Mouse (Mus musculus): Measurements from ENCODE around the gene Exo1. TPM values are rescaled to one million over a fixed set of nuclear protein-coding genes. Genes with fewer than 3 reads are reported as not detected.
A peak's percentile ranks its signal among the peaks of the same experiment; 100 is the strongest.

Exo1 gene
- total RNA-seq (2021) = 1 to 10 TPM; 1.8 to 2.5 TPM
- long read RNA-seq, experiment 1, full-length matches to known transcripts = 1 of 1 reads
- long read RNA-seq, experiment 1, partial matches to known transcripts = 0 of 1 reads
- long read RNA-seq, experiment 1, other reads (novel, unspliced or antisense) = 0 of 1 reads
- long read RNA-seq, experiment 2, full-length matches to known transcripts = 1 of 1 reads
- long read RNA-seq, experiment 2, partial matches to known transcripts = 0 of 1 reads
- long read RNA-seq, experiment 2, other reads (novel, unspliced or antisense) = 0 of 1 reads

DNA sequence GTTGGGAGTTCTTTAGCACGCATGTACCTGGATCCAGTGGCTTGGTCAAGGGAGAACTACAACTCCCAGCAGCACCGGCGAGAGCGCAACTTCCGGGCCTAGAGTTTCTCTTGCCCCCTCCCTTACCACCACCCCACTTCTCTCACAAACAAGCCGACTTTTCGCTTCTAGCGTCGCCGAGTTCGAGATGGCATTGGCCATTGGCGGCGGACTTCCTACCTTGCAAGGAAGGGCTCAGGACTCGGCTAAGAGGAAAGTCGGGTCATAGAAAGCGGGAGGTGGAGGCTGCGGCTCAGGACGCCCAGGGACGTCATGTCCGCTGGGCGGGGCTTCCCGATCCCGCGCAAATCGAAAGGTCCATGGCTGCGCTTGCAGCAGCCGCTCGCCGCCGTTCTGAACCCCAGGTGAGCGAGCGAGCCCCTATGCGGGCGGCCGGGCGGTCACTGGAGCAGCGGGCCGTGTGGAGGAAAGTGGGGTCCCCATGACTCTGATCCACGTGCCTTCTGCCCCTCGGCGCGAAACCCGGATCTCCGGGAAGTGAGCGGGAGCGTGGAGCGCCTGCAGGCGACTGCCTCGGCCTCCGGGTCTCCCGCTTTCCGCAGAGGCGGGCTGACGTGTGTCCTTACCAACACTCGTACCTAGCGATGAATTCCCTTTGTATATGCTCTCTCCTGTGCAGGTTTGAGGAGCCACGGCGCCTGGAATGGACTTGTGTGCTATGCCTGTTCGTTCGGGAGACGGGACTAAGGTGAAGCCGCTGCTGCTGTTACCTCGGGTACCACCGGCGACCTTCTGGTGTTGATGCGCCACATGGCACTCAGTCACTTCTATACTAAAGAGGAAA lies at the start of gene Exo1:
Exo1 (plus strand) TSS at position 129 of the 844 bp plus-strand sequence.
- DNase-seq = peak; percentile 89 to 92

DNA sequence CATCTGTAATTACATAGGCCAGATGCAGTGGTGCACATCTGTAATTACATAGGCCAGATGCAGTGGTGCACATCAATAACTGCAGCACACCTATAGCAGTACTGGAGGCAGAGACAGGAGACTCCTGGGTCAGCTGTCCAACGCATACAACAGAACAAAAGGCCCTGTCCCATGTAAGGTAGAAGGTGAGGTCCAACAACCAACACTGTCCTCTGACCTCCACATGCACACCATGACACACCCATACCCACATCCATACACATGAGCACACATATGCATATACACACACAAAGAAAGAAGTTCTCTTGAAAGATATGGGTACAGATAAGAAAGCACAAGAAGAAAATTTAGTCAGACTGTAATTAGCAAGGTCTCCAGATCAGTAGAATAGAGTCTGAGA lies 24.9 kb upstream of the Exo1 start:
- no peak for DNase-seq

DNA sequence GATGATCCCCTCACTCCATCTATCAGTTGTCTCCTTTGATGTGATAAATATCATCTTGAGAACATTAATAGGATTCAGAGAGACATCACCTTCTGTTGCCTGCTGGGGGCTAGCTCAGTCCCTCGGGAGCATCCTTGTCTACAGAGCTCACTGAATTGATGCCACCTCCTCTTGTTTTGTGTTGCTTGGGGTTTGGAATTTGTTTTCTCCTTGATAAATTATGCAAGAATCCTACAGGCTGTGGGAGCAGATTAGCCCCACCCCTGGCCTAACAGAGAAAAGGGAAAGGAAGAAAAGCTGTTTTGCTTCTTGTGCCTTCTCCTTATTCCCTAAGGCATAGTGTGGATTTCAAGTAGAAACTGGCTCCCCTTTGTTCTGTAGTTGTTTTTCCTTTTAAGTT lies 13.3 kb upstream of the Exo1 start:
- DNase-seq = no peak

DNA sequence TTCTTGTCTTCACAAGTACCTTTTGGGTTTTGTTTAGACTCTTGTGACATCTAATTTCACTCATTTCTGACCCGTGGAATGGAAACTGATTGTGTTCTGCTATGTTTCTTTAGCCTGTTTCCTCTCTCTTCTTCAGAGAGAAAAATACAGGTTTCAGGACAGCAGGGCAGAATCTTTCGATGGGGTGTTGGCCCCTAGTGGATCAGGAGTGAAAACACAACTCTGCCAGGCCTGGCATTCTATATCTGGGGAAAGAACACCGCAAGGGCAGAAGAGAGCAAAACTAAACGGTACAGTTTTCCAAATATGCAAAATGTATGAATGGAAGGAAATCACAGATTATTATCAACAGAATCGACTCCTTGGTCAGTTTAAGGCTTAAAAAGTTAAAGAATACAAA lies 12.8 kb upstream of the Exo1 start:
- peak; percentile 40 to 42 for DNase-seq

DNA sequence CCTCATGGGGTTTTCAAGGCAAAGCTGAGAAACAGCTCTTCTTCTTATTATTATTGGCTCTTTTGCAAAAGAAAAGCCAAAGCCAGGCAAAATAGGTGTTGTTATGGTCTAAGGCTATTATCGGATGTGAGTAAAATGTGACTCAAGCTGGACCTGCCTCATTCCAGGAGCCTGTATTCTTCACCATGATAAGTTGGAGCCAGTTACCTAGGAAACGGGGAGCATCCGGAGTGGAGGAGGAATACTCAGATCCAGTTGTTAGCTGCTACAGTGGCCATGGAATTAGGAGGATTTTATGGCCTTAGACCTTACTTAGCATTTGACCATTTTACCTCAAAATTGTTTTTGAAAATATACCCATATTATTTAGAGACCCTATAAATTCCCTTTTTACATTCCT lies 9.7 kb upstream of the Exo1 start:
- no peak for DNase-seq

DNA sequence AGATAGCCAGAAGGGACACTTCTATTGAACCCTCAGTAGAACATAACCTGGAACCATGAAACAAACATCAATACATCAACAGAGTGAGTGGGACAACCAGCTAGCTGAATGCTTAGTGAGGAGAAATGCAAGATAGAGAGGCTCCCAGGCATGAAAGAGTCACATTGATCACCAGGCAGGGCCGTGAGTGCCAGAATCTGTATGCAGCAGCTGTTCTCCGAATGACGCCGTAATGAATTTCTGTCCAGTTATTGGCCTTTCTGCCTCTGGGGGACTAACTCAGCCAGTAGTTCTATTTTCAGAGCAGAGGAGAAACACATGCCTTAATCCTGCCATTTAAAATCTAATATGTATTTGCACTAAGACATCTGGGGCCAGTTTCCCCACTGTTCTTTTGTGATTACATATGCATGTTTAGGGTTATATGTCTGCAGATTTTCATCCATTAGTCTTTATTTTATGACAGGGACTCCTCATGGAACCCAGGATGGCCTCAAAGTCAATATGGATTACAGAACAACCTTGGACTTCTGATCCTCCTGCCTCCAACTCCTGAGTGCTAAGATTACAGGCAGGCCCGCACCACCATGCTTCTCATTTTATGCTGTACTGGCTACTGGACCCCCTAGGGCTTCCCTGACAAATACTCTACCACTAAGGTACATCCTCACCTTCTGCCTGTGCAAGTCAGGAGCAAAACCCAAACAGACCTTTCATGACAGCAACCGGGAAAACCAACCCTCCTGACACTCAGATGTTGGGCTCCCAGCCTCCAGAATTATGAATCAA lies 8.2 kb upstream of the Exo1 start:
- no peak for DNase-seq

DNA sequence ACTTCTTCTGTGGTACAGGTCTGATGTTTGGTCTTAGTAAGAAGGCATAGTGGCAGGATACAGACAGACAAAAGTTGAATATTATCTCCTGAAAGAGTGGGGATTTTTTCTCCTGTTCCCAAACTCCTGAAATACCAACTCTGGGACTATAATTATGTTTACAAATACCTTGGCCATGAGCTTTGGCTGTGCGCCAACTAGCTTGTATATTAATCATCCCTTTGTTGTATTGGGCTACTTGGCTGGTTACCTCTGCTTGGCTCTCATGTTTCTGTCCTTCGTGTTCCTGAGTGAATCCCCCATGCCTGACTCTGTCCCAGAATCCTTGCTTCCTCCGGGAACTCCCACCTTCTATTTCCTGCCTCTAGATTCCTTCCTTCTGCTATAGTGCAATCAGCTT lies 3.0 kb downstream of the Exo1 start:
- DNase-seq = peak in 1 of 2 experiments; percentile 3

DNA sequence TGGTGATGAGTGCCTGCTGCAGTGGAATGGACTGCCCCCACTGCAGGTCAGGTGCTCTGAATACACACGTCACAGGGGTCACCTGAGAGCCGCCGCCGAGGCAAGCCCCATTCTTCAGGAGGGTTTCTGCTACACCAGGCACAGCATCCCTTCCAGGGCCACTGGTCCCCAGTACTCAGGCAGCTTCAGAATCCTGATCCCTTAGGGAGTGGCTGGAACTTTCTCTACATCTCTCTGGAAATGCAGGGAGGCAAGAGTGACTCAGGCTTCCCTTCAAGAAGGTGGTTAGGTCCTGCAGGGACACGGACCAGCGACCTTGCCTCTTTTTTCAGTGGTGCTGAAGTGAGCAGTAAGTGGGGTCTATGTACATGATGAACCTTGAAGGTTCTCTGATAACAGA lies 12.9 kb downstream of the Exo1 start:
- DNase-seq = no peak

DNA sequence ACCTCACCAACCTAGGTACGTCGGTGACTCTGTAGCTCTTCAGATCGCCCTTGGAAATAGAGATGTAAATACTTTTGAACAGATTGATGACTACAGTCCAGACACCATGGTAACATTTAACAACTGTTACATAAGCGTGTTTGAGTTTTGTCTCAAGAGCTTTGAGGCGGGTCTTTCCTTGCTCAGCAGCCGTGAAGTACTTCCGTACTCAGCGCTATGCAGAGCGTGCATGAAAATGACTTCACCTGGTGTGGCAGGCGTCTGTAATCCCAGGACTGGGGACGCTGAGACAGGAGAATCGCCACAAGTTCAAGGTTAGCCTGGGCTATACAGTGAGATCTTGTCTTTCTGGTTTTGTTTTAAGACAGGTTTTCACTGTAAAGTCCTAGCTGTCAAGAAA lies 13.3 kb downstream of the Exo1 start:
- DNase-seq = no peak

DNA sequence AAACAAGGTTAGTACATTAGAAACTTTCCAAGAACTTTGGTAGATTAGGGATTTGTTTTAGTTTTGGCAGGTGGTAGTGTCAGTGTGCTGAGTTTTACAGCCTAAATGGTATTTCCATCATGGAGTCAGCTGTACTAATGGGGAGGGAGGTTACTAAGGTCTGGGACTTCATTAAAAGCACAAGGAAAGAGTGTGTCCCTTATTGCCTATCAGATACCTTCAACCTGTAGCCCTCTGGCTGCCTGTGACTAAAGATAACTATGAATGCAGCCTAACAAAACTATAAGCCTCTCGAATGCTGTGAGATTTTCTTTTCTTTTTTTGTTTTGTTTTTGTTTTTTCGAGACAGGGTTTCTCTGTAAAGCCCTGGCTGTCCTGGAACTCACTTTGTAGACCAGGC lies 30.8 kb downstream of the Exo1 start:
- no peak for DNase-seq

DNA sequence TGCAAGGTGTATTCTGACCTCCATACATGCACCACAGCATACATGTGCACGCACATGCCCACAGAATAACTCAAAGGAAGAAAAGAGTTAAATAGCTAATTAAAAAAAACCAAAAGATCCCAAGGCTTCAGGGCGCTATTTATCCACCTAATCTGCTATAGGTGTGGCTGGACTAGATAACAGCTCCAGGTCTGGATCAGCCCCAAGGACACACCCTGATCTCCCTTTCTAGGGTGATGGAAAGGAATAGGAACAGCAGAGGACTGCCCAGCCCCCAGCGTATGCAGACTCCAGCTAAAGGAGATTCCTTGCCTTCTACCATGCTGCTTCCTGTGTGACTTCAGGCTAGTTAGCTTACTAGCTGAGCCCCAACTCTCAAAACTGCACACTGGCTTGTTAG lies 31.7 kb downstream of the Exo1 start:
- DNase-seq = no peak

DNA sequence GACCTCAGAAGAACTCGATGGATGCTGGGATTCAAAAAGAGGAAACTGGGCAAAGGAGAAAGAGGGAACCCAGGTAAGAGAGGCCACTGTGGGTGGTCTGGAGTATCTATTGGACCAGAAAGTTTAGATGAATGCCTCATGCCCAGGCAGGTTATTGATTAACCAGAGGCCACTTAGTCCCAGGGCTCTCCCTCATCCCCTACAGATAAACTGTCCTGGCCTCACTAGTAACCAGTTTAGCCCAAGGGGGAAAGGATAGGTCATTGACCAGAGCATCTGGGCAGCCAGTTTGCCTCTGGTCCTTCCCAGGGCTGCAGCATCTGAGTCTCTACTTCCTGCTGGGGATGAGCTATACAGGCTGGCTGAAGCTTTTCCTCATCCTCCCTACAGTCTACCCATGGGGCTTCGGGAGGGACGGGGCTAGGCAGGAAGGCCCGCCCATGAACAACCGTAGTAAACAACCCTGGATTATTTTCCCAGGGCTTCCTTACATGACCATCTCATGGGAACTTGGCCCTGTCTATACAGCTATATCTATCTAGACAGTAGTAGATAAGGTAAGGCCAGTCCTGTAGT lies 33.4 kb downstream of the Exo1 start:
- no peak for DNase-seq

DNA sequence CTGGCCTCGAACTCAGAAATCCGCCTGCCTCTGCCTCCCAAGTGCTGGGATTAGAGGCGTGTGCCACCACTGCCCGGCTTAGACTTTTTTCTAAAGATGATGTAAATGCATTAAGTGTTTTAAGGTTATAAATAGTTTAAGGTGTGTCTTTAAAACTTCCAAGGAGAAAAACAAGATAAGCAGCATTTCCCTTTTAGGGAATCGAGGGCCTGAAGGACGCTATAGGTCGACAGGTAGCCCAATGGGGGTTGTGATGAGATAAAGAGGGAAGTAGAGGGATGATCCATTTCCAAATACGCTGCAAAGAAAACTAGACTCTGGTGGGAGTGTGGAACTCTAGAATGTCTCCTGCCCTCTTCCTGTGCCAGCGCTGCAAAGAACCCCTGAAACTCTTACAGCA lies 39.6 kb downstream of the Exo1 start, which contains the start of gene Gm38100:
Gm38100 (plus strand) TSS at position 301 of the 400 bp plus-strand sequence.
- DNase-seq = no peak

DNA sequence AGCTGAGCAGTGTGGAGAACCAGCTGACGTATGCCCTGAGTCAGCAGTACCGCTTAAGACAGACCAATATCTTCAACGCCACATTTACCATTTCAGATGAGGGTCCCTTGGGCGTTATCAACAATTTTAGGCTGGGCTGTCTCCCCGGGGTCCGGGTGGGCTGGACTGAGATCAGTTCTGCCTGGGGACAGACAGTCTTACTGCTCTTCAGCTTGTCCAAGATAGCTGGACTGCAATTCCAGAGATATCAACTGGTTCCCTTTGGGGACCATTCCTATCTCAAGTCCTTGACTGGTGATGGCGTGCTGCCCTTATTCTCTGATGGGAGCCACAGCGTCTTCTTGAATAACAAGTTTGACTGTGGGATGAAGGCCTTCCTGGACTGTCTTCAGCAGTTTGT lies 40.7 kb downstream of the Exo1 start:
- no peak for DNase-seq

DNA sequence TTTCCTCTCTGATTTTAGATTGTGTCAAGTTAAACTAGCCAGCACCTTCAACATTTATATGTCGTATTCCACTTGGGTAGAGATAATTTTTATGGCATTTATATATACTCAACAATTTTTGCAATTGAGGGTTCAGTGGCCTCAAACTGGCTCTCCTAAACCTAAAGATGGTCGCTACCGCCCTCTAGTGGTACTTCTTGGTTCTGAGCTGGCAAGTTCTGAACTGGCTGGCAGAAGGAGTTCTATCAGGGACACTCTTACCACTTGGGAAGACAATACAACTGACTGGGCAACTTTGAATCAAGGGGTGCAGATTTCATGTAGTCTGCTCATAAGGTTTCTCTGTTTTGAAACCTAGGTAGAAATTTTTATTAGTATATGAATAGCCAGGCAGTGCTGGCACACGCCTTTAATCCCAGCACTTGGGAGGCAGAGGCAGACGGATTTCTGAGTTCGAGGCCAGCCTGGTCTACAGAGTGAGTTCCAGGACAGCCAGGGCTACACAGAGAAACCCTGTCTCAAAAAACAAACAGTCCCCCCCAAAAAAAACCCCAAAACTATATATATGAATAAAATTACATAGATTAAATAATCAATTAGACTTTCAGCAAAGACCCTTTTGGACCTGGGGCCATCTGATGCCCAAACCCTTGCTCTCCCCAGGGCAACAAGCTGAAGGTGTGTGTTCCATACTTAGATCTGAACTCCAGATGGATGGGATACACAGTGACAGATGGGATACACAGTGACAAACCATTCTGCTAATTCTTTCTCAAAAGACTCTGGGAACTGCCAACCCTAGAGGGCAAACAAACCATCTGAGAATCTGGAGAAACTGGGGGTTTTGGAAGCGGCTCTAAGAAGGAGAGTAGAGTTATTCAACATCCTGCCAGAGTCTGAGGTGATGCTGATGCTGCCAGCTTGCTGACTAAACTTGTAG lies 43.7 kb downstream of the Exo1 start:
- DNase-seq = peak; percentile 79 to 83

DNA sequence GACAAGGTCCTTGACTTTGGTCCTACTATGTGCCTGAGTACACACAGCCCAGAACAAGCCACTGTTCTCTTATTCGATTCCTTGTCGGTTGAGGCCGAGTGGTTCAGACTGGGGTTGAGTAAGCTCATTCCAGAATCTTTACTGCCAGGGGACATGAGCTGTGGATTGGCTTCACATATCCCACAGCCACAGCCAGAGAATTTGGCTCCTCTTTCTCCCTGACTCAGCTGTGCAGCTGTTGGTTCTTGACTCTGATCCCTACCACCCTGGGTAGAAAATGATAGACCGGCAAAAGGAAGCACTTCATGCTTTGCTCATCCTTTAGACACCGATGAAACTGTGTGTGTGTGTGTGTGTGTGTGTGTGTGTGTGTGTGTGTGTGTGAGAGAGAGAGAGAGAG lies 51.0 kb downstream of the Exo1 start:
- DNase-seq = no peak

DNA sequence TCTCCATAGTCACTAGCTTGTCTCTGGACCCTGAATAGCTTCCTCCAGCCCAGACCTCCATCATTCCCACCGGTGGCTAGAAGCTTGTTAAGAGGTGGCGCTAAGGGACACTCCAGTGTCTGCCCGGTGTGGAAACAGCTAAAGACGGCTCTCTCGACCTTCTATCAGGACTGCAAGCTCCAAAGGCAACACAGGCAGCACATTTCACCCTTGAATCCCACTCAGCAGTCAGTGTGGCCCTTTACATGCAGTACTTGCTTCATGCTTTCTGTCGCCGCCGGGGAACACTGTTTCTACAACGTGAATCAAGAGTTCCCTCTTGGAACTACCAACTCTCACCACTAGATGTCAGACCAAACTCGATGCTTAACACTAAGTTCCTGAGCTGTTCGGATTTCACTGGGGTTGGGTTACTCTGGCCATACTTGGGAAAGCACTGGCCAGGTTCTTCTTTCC lies 55.9 kb downstream of the Exo1 start:
- DNase-seq = peak; percentile 42 to 66

DNA sequence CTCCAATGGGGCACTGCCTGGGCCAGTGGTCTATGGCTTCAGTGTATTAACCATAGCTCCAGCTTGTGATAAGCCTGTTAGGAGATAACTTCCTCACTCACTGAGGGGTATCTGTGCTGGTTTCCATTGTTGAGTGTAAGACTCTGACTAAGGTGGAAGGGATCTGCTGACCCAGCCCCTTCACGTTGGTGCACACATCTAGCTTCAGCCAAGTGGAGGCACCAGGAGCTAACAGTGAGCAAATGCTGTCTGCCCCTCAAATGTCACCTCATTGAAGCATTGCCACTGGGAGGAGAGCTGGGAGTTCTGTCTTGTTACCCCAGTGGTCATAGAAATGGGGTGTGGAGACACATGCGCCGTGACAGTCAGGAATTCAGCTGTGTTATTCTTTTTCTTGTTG lies 58.4 kb downstream of the Exo1 start:
- no peak for DNase-seq

DNA sequence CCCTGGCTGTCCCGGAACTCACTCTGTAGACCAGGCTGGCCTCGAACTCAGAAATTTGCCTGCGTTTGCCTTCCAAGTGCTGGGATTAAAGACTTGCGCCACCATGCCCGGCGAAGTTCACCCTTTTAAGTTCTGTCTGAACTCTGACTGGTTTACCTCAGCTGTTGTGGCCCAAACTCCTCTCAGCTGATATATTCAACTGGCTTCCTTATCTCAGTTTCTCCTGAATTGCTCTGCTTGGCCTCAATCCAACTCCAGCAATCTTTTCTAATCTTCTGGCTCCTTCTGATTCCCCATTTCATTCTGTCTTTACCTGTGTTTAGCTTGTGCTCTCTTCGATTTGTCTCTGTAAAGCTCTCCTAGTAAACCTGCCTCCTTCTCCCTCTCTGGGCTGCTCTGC lies 62.8 kb downstream of the Exo1 start:
- DNase-seq = no peak

DNA sequence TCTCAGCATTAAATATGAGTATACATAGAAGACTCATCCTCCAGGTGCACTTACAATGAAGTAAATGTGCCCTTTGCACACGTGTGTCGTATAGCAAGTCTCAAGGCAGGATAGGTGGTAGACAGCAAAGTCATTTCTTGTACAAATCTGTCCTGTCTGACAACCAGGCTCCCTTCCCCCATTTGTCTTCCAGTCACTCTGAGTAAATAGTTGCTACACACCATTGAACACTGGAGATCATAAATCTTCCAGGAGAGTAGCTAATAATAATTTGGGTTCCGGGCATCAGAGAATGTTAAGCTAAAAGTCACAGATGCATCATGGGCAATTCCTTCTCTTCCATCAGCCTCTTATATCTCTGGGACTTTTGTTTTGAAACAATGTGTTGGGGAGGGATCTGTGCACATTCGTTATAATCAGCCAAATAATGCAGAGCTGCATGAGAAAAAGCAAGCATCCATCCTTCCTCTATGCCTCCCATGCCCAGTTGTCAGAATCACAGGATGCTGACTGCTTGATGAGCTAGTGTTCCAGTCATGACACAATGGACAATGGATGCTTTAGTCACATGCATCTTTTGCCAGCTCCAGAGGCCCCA lies 66.4 kb downstream of the Exo1 start:
- DNase-seq = no peak

DNA sequence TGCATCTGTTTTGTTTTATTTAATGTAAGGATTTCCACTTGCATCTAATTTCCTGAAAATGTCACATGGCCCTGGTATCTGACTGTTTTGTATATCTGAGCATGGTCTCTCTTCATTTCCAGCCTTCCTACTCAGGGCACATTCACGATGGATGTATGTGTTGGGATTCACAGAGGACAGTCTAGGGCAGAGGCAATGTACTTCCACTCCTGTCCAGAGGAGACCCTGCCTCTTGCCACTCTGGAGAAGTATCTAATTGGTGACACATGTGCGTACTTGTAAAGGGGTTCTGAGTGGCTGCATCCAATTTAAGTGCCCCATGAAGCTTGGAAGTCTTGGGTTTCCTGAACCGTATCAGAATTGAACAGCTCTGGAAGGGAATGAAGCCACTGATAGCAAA lies 70.0 kb downstream of the Exo1 start:
- no peak for DNase-seq
